Mouse (Mus musculus): ENCODE data around the gene Kif18b.

DNA sequence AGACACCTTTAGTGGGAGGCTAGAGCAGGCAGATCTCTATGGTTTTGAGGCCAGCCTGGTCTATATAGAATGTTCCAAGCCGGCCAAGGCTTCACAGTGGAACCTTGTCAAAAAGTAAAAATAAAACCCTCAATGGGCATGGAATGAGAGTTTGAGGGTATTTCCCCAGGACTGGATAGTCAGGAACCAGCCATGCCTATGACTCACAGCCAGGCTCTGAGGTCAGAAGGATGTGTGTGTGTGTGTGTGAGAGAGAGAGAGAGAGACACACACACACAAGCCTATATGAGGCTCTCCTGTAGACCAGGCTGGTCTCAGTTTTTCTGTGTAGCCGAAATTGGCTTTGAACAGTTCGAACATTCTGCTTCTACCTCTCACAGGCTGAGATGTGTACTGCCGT lies 30.2 kb downstream of the Kif18b start:
- TF ChIP-seq CTCF (IDR thresholded peaks at IDR 0.05; ENCODE audit: extremely low read depth, insufficient read length, insufficient replicate concordance, low read depth, low read length) (no peak), POLR2A (IDR thresholded peaks at IDR 0.05; ENCODE audit: low read depth, low read length) (no peak)
